Comparison of ENCODE assay signal across 8 mouse cellular contexts in genomic region chr3:34330970-34331888, GRCm38 (mm10).
A peak's percentile ranks its signal among the peaks of the same experiment; 100 is the strongest.
DNase-seq lines count a peak whose midpoint lies in the region.

No protein-coding gene starts in this region.

- peak; percentile 27 for DNase-seq in embryo, embryonic 11 days
- no peak for DNase-seq in embryo, embryonic 10 days (ENCODE audit: low spot score)
- DNase-seq in cerebellum, adult 11 months, result peak; percentile 2
- peak; percentile 26 for DNase-seq in forelimb bud, embryonic 11.5 days (ENCODE audit: low read depth, low spot score)
- peak; percentile 38 for DNase-seq in mesoderm, embryonic 11.5 days (ENCODE audit: low read depth, low spot score)
- no peak for DNase-seq in left cerebral cortex, adult 18-20 months (ENCODE audit: low spot score in 2 of 2)
- no peak for DNase-seq in frontal cortex, postnatal 25 days (ENCODE audit: low spot score in 2 of 2)
- DNase-seq in spleen, postnatal 36 days (ENCODE audit: low spot score in 2 of 2), result no peak

Comparison
In these comparisons a context has a peak if more than half of its experiments do, and no peak if none do; other contexts are left out.
1. DNase-seq: peak in embryo, embryonic 11 days (single experiment), cerebellum, adult 11 months (single experiment), forelimb bud, embryonic 11.5 days (single experiment) and mesoderm, embryonic 11.5 days (single experiment); none in embryo, embryonic 10 days (single experiment), left cerebral cortex, adult 18-20 months (0 of 2), frontal cortex, postnatal 25 days (0 of 2) and spleen, postnatal 36 days (0 of 2).